Mouse (Mus musculus): Measurements from ENCODE around the gene Synpo2.

Gene Synpo2

DNA sequence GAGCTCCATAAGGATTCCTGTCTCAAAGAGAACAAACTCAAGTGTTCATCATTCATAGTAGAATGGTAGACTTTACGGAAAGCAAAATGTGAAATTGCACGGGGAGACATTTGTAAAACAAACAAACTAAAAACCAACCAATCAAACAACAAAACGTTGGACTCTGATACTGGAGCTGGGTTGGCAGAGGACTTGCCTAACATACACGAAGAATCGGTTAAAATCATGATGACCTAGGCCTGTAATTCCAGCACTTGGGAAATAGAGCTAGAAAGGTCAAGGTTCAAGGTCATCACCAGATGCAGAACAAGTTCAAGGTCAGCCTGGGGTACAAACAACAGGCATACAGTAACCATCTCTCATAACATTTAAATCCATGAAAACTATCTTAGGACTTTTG is 147.7 kb downstream of the Synpo2 start:
- no peak for DNase-seq

DNA sequence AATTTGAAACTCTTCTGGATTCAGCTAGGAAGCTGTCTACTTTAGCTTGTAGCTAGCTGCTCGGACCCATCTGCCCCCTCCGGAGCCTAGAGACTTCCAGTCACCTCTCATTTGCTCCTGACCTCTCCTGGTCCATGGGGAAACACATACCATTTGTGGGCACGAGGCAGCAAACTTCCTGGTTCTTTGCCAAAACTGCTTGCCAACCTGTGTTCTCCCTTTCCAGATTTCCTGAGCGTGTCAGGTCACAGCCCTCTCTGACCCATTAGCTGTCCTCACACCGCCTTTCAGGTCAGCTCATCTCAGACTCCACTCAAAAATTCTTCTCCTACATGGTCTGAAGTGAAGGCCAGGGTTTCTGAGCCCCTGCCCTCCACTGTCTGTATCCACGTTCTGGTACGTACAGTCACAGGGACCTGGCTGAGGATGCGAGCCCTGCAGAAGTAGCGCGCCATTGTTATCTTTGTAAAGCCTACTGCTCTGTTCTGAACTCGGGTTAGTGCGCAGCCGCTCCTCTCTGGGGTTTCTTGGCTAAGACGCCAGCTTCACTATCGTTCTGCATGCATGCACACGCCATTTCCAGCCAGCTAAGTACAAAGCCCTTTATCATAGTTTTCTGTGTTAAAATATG is 150.0 kb downstream of the Synpo2 start:
- no peak for DNase-seq

DNA sequence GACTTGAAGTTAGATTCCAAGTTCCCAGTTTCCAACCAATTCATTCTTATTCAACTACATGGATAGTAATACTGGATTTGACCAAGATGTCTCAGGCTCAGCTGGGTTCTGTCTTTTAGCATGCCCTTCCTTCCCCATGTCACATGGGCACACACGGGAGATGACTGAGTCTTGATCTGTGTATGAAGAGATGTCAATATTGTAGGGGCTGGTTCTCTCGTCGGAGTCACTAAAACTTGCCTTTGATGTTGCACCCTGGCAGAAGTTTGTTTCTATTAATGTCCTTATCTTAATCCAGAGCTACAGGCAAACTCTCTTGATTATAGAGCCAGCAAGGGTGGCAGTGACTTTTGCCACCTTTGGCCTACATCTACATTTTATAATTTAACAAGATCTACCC is 154.3 kb downstream of the Synpo2 start:
- DNase-seq: no peak

DNA sequence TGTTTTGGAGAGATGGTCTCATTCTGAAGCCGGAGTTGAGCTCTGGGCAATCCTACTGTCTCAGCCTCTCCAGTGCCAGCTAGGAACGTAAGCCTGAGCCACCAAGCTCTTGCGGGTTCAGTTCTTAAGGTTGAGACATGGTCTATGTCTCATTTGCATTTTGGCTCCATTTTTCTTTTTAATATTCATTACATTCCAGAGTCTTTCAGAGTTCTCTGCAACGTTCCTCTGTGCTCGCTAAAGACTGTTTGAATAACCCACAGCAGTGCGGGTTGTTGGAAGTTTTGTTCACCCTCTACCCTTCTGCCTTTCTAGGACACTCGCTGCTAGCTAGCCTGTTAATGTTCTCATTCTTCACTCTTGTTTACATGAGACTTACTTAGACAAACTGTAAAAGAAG is 155.0 kb downstream of the Synpo2 start:
- DNase-seq: no peak

DNA sequence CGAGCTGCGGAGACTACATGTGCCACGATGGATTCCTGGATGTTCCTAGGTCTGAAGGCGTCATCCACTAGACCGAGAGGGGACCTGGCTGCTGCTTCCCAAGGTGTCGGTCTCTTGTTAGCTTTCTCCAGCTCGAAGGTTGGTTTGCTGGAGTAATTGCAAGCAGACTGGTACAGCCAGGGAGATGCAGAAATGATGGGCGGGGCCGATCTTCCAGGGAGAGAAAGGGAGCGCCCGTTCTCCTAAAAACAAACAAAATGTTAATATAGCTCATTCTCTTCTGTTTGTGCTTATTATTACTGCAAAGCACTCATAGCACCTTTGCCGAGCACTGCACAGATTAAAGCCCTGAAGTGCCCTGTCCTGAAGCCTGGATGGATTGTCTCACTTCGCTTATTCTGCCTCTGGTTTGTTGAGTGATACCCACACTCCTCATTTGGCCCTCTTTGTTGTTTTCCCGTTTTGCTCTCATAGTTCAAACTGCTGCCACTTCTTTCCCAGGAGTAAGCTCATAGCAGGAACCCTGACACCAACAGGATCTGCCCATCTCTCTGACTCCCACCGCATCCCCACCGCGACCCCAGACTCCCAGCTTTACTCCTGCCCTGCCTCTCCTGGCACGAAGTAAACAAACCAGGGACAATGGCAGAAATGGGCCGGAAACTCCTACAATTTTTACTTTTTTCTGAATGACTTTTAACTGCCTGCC is 155.8 kb downstream of the Synpo2 start:
- no peak for DNase-seq

DNA sequence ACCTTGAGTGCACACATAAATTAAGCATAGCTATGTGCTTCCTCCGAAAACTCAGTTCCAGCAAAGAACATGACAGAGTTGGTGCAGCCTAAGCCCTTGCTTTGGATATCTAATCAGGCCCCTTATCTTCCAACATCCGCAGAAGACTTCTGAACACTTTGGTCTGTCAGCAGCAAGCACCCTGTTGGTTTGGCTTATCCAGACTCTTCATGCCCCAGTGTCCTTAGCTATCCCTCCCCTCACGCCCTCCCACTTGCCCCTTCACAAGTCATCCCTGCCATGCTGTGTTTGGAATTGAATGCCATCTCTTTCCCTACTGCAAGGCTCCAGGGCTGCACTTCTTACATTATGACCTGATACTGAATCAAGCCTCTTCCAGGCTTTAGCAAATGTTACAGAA is 160.2 kb downstream of the Synpo2 start:
- no peak for DNase-seq

DNA sequence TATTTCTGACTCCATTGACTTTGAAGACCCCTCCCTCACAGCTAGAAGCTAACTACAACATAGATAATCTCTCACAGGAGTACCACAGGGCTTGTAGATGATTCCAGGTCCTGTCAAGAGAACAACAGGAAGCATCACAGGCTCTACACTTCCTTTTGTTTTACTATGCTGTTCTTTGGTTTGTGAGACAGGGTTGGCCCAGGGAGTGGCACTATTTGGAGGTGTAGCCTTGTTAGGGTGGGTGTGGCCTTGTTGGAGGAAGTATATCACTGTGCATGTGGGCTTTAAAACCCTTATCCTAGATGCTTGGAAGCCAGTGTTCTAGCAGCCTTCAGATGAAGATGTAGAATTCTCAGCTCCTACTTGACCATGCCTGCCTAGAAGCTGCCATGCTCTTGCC is 160.9 kb downstream of the Synpo2 start:
- DNase-seq: no peak

DNA sequence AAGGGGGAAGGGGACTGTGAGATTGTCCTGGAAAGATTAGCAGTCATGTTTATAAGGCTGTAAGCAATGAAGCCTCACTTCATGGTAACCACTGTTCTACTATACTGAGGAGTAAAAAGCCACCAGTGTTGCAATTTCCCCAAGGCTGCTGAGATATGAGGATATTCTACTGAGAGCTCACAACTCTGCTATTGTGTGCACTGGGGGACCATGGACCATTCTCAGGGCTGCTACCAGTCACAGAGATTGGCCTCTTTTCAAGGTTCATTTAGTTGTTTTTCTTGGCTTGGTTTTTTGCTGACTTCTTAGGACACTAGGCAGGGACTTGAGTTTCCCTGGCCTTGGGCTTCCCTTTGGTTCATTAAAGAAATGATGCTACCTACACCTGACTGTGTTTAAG is 162.6 kb downstream of the Synpo2 start:
- DNase-seq: no peak

DNA sequence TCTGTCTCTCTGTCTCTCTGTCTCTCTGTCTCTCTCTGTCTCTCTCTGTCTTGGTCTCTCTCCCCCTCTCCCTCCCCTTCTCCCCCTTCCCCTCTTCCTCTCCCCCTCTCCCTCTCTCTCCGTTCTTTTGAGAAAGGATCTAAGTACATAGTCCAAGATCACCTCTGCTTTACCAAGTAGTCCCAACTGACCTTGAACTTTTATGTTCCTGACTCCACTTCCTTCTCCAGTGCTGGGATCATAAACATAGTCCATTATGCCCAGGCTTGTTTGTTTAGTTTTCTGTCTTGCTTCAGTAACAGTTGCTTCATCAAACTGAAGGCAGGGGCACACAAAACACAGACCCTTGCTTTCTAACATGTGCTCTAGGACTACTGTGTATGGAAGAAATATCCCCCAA is 163.5 kb downstream of the Synpo2 start:
- no peak for DNase-seq

DNA sequence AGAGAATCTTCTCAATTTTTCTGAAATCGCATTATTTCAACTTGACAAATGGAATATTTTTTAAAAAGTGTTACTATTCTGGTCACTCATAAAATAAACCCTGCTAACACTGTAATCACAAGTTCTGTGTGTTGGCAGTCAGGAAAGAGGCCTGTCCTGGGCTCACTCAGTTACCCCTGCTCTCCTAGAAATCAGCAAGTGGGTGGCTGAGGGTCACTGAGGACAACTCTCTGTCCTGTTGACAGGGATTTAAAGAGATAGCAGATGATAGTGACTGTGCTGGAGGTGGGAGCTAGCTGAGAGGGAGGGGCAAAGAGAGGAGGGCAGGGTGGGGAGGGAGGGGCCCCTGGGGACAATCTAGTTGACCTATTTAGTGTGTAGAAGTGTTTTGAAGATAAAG is 165.0 kb downstream of the Synpo2 start:
- no peak for DNase-seq

DNA sequence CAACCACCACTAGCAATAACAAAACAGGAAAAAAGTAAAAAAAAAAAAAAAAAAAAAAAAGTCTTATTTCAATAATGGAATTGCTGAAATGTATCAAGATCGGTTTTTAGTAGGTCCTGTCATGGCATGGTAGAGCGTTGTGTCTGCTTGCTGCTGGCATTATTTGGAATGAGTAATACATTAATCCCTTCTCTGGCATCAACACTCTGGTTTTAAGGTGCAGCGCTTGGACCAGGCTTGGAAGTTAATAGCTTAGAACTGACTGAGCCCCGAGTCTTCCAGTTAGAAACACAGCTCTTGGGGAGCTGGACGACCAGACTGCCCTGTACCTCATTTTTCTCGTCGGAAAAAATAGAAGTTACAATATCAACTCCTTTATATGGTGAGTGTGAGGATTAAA is 169.1 kb downstream of the Synpo2 start:
- DNase-seq: no peak

DNA sequence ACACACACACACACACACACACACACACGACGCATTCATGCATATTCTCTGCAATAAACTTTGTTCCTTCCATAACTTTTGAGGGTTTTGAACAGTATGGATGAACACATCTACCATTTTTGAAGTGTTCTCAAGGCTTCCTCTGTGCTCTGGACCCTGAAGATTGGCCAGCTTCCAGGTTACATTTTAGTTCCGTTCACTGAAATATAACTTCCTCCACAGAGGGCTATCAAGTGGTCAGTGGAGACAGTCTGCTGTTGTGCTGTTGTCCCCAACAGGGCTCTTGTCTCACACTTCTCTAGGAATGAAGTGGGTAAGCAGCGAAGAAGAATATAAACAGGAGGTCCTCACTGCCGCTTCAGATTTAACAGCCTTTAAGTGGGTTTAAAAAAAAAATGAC is 170.5 kb downstream of the Synpo2 start:
- DNase-seq: no peak

DNA sequence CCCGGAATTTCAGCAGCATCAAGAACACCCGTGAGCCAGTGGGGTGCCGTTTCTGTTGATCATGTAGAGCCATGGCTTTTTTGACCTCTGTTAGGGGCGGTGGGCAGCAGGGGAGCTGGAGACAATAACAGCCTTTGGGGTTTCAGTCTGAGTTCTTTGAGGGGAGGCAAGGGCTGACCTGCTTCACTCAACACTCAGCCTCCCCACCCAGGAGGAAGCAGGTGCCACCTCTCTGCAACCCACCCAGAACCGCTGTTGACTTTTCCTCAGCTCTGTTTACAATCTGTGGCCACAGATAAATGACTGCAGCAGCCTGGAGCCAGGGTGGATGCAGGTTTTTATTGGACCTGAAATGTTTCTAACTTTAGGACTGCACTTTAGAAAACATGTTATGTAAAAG is 171.8 kb downstream of the Synpo2 start:
- DNase-seq: no peak

DNA sequence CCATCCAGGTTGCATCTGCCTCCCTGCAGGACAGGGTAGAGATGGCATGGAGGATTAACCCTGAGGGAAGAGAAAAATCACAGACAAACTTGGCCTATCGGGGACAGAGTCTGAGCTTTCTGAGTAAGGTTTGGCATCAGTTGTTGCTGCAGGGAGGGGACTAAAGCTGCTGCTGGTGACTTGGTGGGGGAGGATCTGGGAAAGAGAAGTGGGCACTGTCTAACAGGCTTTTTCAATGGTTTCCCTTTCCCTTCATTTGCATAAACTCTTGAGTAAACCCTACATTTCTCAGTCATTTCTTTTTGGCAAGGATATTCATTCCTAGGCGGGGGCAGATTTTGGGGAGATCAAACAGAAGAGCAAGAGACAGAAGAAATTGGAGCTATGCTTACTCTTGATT is 174.0 kb downstream of the Synpo2 start:
- DNase-seq: no peak

DNA sequence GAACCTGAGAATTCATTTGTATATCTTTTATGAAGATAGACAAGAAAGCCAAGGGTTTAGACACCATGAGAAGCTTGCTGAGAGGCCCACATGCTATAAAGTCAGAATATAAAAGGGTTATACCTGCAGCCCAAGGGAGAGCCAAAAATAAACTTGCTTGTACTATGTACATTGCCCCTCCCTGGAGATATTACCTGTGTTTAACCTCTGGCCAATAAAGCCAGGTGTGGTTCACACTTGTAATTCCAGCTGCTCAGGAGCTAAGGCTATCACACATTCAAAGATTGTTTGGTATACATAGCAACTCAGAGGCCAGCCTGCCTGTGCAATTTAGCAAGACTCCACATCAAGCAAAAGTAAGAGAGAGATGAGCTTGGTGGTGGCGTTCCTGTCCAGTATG is 177.1 kb downstream of the Synpo2 start:
- DNase-seq: no peak

DNA sequence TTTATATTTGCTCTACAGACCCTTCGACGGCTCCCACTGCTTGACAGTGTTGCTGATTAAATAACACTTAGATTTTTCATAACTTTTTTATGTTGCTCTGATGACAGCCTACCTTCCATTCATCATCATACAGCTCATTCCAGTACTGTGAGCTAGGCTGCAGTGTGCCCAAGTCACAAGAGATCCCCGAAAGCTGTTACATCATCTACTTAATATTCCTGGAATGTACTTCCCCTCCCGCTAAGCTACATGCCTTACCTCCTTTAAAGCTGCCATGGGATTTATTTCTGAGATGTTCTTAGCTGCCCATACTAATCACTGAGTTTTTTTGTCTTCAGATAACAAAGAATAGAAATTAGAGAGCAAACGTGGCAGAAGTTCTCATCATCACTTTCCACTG is 181.8 kb downstream of the Synpo2 start:
- no peak for DNase-seq

DNA sequence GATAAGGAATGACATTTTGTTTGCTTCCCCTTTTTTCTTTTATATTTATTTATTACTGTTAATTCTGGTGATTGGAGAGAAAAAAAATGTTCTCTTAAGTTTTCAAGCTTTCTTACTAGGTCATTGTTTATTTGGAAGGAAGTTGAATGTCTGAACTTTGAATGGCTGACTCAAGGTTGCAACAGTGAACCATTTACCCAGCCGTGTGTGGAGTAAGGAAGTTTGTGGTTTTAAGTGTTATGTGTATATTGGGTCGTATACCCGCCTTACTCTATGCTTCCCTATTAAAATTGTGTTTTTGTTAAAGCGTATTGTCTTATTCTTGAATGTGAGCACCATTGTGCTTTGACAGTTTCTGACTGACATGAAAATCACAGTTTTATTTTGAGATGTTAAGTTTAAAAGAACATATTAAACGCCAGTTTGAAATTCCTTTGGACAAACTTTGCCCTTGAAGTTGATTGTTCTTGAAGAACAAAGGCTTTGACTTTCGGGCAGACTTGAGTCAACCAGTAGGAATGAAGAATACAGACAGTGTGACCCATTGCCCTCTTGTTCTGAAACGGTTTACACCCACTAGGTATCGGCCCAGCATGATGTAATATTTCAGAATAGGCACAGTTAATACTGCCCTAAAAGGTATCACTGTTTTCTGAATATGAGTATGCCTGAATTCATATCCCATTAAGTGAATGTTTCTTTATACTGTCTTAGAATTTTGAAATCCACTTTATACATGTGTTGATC is 182.6 kb downstream of the Synpo2 start:
- DNase-seq: no peak

DNA sequence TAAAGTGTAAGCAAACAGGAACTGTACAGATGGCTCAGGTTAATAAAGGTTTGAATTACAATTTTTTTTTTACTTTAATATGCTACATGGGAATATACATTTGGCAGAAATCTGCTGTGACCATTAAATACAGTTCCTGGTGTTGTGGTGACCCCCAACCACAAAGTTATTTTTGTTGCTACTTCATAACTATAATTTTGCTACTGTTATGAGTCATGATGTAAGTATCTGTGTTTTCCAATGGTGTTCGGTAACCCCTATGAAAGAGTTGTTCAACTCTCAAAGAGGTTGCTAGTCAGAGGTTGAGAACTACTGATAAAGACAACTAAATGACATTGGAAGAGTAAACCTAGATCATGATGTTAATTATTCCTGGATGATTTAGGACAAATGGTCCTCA is 193.6 kb downstream of the Synpo2 start:
- DNase-seq: no peak

DNA sequence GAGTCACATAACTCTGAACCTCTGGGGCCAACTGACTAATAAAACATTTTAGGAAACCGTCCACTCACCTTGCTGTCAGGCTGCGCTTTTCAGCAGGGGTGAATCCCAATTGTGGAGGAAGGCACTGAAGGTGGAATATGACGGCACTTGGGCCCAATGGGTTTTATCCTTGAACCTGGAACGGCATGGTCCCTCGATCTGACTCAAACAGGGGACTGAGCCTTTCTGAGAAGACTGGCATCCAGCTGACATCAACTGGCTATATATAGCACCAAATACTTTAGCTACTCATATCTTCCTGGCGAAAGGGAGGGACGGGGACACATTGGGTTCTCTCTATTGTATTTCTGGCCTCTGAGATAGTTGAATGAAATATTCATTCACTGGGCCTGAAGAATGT is 201.2 kb downstream of the Synpo2 start, which contains the start of gene Myoz2:
TSS of gene Myoz2 (minus strand) at position 264 of the 400 bp plus-strand sequence.
- no peak for DNase-seq

DNA sequence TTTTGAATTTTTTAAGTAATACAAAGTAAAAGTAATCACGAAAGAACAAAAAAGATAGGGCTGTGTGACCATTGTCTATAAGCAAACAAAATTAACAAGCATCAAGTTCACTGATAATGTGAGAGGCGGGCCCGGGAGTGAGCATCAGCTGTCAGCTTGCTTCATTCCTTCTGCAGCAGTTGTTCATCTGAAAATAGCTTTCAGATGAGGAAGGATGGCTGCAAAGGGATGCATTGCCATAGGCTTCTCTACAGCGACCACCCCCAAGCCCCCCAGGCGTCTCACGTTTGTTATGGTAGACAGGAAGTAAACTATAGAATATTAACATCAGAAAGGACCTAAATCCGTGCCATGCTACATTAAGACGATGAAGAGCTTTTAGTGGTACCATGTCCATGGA is 202.1 kb downstream of the Synpo2 start:
- DNase-seq: no peak
